Mouse (Mus musculus) liver, embryonic 14.5 days (tissue): ENCODE data around the gene Adamts16. TPM values are rescaled to one million over a fixed set of nuclear protein-coding genes. Genes with fewer than 3 reads are reported as not detected.

ENCODE experiments used
- ATAC-seq: fragments of 200-750 bp; cut with Nextera tagmentation; 2 replicates; pipeline ENCODE4 v1.8.0; 2017; ENCODE audit warnings: moderate number of reproducible peaks, mild to moderate bottlenecking, moderate library complexity; ENCODE audit not compliant: insufficient read depth
- DNase-seq, 3 experiments: peaks; one replicate each; pipeline ENCODE4 v3.0.0-alpha.2; 2012 to 2013; ENCODE audit warnings: low read depth in 3 of 3, low spot score in 3 of 3
- H3K27ac ChIP-seq: fragments of 300-500 bp; sonication (generic); 2 replicates; pipeline ENCODE4 v1.5.1; 2014; ENCODE audit warnings: moderate library complexity, mild to moderate bottlenecking, control low read depth, inconsistent platforms
- H3K27me3 ChIP-seq: fragments of 300-500 bp; sonication (generic); 2 replicates; pipeline ENCODE4 v1.6.1; 2014; ENCODE audit warnings: mild to moderate bottlenecking, low read length, moderate library complexity; ENCODE audit not compliant: control insufficient read depth, insufficient read depth
- H3K36me3 ChIP-seq: fragments of 300-500 bp; sonication (generic); replicated peaks from 2 replicates; pipeline ENCODE4 v1.6.1; 2014; ENCODE audit warnings: low read depth; ENCODE audit not compliant: control insufficient read depth, insufficient read depth
- H3K4me1 ChIP-seq, 2 experiments: fragments of 200-500 bp in 1 of 2; fragments of 300-500 bp in 1 of 2; sonication (generic) in 1 of 2; replicated peaks; 2 replicates each; pipeline ENCODE4 v1.6.1; 2012 to 2014; ENCODE audit warnings: antibody characterized with exemption in 1 of 2, inconsistent platforms in 1 of 2, low read length in 1 of 2; ENCODE audit not compliant: control insufficient read depth in 2 of 2, insufficient read depth in 2 of 2
- H3K4me2 ChIP-seq: fragments of 300-500 bp; sonication (generic); 2 replicates; pipeline ENCODE4 v1.6.1; 2014; ENCODE audit warnings: low read depth, mild to moderate bottlenecking, control low read depth, moderate library complexity
- H3K4me3 ChIP-seq, 2 experiments: fragments of 200-500 bp in 1 of 2; fragments of 300-500 bp in 1 of 2; sonication (generic) in 1 of 2; 2 replicates each; pipeline ENCODE4 v1.5.1; 2012 to 2014; ENCODE audit warnings: low read depth in 2 of 2, low read length in 2 of 2, mild to moderate bottlenecking in 2 of 2, control low read depth in 1 of 2, inconsistent platforms in 1 of 2, moderate library complexity in 1 of 2; ENCODE audit not compliant: insufficient read depth in 1 of 2
- H3K9ac ChIP-seq: fragments of 300-500 bp; sonication (generic); replicated peaks from 2 replicates; pipeline ENCODE4 v1.6.1; 2014; ENCODE audit warnings: mild to moderate bottlenecking, control low read depth, moderate library complexity
- H3K9me3 ChIP-seq: fragments of 300-500 bp; sonication (generic); 2 replicates; pipeline ENCODE4 v1.6.1; 2016; ENCODE audit warnings: low read length, mixed read lengths; ENCODE audit not compliant: control insufficient read depth
- CTCF ChIP-seq: IDR thresholded peaks from 2 replicates; pipeline ENCODE4 v1.5.1; 2016; ENCODE audit warnings: antibody characterized with exemption, low read depth, control low read depth
- EP300 ChIP-seq: IDR thresholded peaks from 2 replicates; pipeline ENCODE4 v1.6.1; 2016; ENCODE audit warnings: antibody characterized with exemption, low read depth
- WGBS: fragments of 180-500 bp; shearing (Covaris S2); extraction: QIAGEN DNeasy Blood & Tissue Kit; methylation state at CpG from one replicate; pipeline ENCODE4 v1.1.7; 2014; ENCODE audit not compliant: insufficient replicate concordance; 5-methylcytosine and 5-hydroxymethylcytosine counted together
- polyA plus RNA-seq, 2 experiments: library from polyadenylated mRNA; depleted of rRNA in 1 of 2; stranded (reverse) in 1 of 2; unstranded in 1 of 2; fragments of >200 nt; fragmentation: Nextera tagmentation in 1 of 2; extraction: Ambion mirVana in 1 of 2; gene quantifications; 2 replicates each; pipeline versions ENCODE4 v1.2.1 to v1.2.3; 2012 to 2014

Adamts16 gene
- polyA plus RNA-seq, 2 experiments, result 0.04 to 0.15 TPM

DNA sequence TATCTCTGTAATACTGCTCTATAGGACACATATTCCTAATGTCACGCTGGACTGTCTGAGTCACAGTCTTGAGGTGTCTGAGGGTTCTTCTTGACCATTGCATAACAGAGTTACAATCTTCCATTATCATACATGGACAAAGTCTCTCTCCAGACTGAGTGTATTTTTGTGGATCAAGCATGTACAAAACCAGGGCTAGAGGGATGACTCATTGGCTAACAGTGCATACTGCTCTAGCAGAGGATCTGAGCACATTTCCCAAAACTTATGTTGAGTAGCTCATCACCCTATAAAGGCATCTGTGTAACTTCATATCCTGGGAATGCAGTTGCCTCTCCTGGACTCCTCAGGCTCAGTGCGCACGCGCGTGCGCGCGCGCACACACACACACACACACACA, 81.4 kb downstream of the Adamts16 start:
- Histone ChIP-seq H3K4me1 (no peaks in the 10 kb centered on the region), H3K27ac (no peak overlapping the region), H3K9ac (no peak overlapping the region), H3K9me3 (no peaks in the 10 kb centered on the region), H3K27me3 (no peaks in the 10 kb centered on the region), H3K4me2 (no peak overlapping the region), H3K4me3 (no peak overlapping the region), H3K36me3 (no peaks in the 10 kb centered on the region)
- ATAC-seq, result no peak
- no peak for DNase-seq
- WGBS, result 88% methylated on average over 9 of the region's 9 CpGs
- TF ChIP-seq CTCF, result no peak

GRCm38 (mm10) chr13:70746294-70747008, 95.2 kb downstream of the Adamts16 start:
- DNase-seq (no peak), ATAC-seq (no peak)
- TF ChIP-seq EP300, result no peak
- Histone ChIP-seq H3K9ac (no peak overlapping the region), H3K27ac (no peak overlapping the region), H3K4me1 (no peaks in the 10 kb centered on the region), H3K4me2 (no peak overlapping the region), H3K4me3 (no peak overlapping the region), H3K9me3 (no peaks in the 10 kb centered on the region), H3K27me3 (no peaks in the 10 kb centered on the region), H3K36me3 (no peaks in the 10 kb centered on the region)
- 57% methylated on average over 14 of the region's 14 CpGs for WGBS

- no peak for TF ChIP-seq EP300
- no peak for ATAC-seq
- no peaks in the 10 kb centered on the region for H3K36me3 ChIP-seq
- no peak overlapping the region for H3K4me2 ChIP-seq
- 65% methylated on average over 5 of the region's 5 CpGs for WGBS
- no peaks in the 10 kb centered on the region for H3K9me3 ChIP-seq
- no peak overlapping the region for H3K27ac ChIP-seq
- no peak overlapping the region for H3K4me3 ChIP-seq
- no peak overlapping the region for H3K9ac ChIP-seq
- H3K4me1 ChIP-seq, result no peaks in the 10 kb centered on the region
- no peaks in the 10 kb centered on the region for H3K27me3 ChIP-seq
- DNase-seq, result no peak
Observed at GRCm38 (mm10) chr13:70744416-70745038, 97.1 kb downstream of the Adamts16 start.

DNA sequence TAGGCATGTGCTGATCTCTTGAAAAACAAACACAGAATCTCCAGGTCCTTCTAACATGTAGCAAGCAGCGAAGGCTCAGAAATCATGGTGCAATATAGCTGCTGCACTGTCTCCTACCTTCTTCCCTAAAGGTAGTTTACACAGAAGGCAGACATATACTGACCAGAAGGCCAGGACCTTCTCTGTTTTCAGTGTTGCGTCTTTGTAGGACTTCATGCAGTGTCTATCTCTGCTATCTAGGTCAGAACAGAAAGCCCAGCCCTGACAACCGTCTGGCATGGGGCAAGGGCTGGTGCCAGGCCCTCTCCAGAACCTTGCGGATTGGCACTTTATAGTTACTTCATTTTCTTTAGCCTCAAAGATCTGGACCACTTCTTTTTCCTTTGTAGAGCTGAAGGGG, 98.9 kb downstream of the Adamts16 start:
- H3K36me3 ChIP-seq, result no peaks in the 10 kb centered on the region
- WGBS, result 62% methylated on average over 4 of the region's 4 CpGs
- H3K27ac ChIP-seq, result no peak overlapping the region
- TF ChIP-seq EP300 (no peak), CTCF (no peak)
- H3K4me2 ChIP-seq, result no peak overlapping the region
- H3K9ac ChIP-seq, result no peak overlapping the region
- no peak overlapping the region for H3K4me3 ChIP-seq
- ATAC-seq (no peak), DNase-seq (no peak)
- H3K27me3 ChIP-seq, result no peaks in the 10 kb centered on the region
- H3K9me3 ChIP-seq, result no peaks in the 10 kb centered on the region
- no peaks in the 10 kb centered on the region for H3K4me1 ChIP-seq

- no peak for ATAC-seq
- no peak for DNase-seq
- no peak overlapping the region for H3K9ac ChIP-seq
- no peak for TF ChIP-seq EP300
- no peak for TF ChIP-seq CTCF
- no peak overlapping the region for H3K27ac ChIP-seq
- no peaks in the 10 kb centered on the region for H3K9me3 ChIP-seq
- H3K4me1 ChIP-seq, result no peaks in the 10 kb centered on the region
- H3K4me3 ChIP-seq, result no peak overlapping the region
- 45% methylated on average over 17 of the region's 17 CpGs for WGBS
- no peaks in the 10 kb centered on the region for H3K27me3 ChIP-seq
- no peaks in the 10 kb centered on the region for H3K36me3 ChIP-seq
- no peak overlapping the region for H3K4me2 ChIP-seq
Observed at GRCm38 (mm10) chr13:70740281-70741240, 101.0 kb downstream of the Adamts16 start.
